Mouse (Mus musculus) right cerebral cortex, adult 2 months (tissue): Measurements from ENCODE around the gene Lrrc29.

ENCODE experiments used
- DNase-seq, 2 experiments: peaks; one replicate each; pipeline ENCODE4 v3.0.0; 2021 to 2022; ENCODE audit warnings: low spot score in 2 of 2

Lrrc29 gene

GRCm38 (mm10) chr8:105265128-105265527, 61.0 kb downstream of the Lrrc29 start:
- DNase-seq = no peak

GRCm38 (mm10) chr8:105264024-105264982, 61.8 kb downstream of the Lrrc29 start, which contains the start of the genes Tradd and Fbxl8:
Gene Tradd, minus strand, starts transcription at chr8:105264609.
Gene Fbxl8, plus strand, starts transcription at chr8:105264648.
- peak in 1 of 2 experiments; percentile 54 for DNase-seq

GRCm38 (mm10) chr8:105263244-105263912, 62.7 kb downstream of the Lrrc29 start:
- no peak for DNase-seq
